Mouse (Mus musculus) layer of hippocampus, adult 11-12 months (tissue): Measurements from ENCODE around the gene Mprip.

Experiments
- DNase-seq: peaks from one replicate; pipeline ENCODE4 v3.0.0; 2022; ENCODE audit warnings: low spot score

Gene Mprip

GRCm38 (mm10) chr11:59803516-59803915 is 142.4 kb downstream of the Mprip start:
- no peak for DNase-seq

- no peak for DNase-seq
Measured at GRCm38 (mm10) chr11:59804409-59805110, 143.5 kb downstream of the Mprip start.

DNA sequence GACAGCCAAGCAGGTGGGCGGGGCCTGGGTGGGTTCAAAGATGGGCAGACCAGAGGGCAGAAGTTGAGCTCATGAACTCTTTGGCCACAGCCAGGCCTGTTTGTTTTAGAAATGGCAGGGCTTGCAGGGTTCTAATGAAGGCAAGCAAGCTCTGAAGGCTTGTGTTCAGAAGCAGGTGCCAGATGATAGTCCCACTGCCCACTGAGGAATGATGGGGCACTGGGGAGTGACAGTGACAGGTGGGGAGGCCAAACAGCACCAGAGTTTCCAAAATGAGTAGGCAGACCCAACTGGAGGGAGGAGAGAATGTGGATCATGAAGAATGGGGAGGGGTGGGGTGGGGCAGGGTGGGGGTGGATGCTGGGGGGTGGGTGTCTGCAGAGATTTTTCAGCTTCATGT is 144.2 kb downstream of the Mprip start:
- no peak for DNase-seq

DNA sequence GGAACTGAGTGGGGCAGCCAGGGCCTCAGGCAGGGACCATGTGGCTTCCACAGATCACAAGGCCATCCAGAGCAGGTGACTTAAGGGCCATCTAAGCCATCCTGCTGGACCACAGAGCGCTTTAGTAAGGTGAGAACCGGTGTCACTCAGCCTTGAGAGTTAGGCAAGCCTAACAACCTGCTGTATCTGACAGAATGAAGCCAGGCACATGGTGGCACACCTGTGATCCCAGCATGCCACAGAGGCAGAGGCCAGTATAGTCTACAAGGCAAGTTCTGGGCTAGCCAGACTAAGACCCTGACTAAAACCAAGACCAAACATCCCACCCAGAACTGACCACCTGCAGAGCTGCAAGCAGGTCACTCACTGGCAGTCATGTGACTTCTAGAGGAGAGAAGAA is 144.6 kb downstream of the Mprip start:
- no peak for DNase-seq

- no peak for DNase-seq
Measured at GRCm38 (mm10) chr11:59808170-59808960, 147.3 kb downstream of the Mprip start.

DNA sequence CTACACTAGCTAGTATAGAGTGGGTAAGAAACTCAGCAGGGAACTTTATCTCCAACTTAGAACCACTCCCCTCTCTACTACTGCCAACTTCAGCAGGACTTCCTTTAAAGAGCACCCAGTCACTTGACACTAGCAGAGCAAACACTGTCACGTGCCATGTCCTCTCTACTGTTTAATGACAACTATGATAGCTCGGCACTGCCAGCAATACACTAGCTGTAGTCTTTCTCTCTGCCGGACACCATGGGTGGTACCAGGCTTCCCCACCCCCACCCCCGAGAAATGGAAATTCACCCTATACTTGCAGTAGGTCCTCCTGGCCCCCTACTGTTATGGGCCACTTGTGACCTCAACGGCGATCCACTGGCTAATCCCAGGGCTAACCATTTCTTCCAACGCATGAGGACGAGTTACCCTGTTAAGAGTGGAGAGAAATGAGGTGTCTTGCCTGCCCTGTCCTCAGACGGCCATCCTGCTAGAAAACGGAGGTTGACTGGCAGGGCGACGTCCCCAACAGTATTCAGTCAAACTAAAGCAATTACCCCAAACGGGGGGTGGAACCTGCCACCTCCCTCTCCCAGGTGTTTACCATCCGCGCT is 148.1 kb downstream of the Mprip start:
- DNase-seq, result no peak

DNA sequence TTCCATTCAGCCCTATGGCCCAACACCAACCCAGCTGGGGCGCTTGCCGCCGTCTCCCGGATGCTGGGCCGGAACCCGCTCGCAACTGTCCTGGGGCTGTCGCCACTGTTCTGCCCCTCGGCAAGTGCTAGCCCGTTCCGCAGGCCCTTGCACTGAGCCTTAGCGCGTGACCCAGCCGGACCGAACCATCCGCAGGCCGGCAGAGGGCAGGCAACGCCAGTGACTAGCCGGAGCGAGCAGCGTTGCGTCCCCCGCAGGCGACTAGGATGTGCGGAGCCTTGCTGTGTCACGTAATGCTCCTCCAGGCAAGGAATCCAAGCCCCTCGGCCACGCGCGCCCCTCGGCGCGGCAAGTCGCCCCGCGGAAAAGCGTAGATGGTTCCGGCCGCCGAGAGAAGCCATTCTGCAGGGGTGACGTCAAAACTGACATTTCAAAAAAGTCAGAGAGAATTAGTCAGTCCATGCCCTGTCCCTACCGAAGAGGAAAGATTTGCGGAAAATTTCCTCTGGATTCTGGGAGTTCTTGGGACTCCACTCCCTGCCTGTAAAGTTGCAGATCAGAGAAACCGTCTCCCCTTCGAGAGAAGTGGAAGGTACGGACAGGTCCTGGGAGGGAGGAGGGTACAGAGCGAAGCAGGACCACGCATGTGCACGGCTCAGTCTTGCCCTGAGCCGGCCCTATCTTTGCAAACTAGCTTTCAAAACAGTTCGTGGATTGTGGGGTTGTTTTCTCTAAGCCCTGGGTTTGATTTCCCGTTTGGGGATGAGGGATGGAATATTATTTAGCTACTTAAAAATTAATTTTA is 148.8 kb downstream of the Mprip start, which contains the start of gene Flcn:
Gene Flcn, minus strand, starts transcription at position 347 of the 805 bp plus-strand sequence.
- peak; percentile 86 for DNase-seq

GRCm38 (mm10) chr11:59810480-59811158 is 149.5 kb downstream of the Mprip start:
- no peak for DNase-seq

GRCm38 (mm10) chr11:59811211-59811610 is 150.1 kb downstream of the Mprip start:
- DNase-seq, result no peak

- DNase-seq, result no peak
Measured at GRCm38 (mm10) chr11:59813276-59813675, 152.2 kb downstream of the Mprip start.

GRCm38 (mm10) chr11:59814311-59814710 is 153.2 kb downstream of the Mprip start:
- DNase-seq, result no peak

GRCm38 (mm10) chr11:59814936-59815335 is 153.8 kb downstream of the Mprip start:
- DNase-seq, result no peak

- DNase-seq, result no peak
Measured at GRCm38 (mm10) chr11:59815482-59816065, 154.5 kb downstream of the Mprip start.

- DNase-seq, result no peak
Measured at GRCm38 (mm10) chr11:59817916-59818315, 156.8 kb downstream of the Mprip start.

GRCm38 (mm10) chr11:59821625-59822024 is 160.5 kb downstream of the Mprip start:
- no peak for DNase-seq
